Mouse (Mus musculus) embryonic facial prominence, embryonic 11.5 days (tissue): ENCODE measurements around the gene Slc30a3. TPM values are rescaled to one million over a fixed set of nuclear protein-coding genes. Genes with fewer than 3 reads are reported as not detected.
A peak's percentile ranks its signal among the peaks of the same experiment; 100 is the strongest.

Experiments
- ATAC-seq: fragments of 200-750 bp; cut with Nextera tagmentation; replicated peaks from 2 replicates; pipeline ENCODE4 v1.8.0; 2017; ENCODE audit warnings: low read depth; ENCODE audit not compliant: insufficient number of reproducible peaks, low FRiP score, low TSS enrichment
- DNase-seq: peaks from one replicate; pipeline ENCODE4 v3.0.0-alpha.2; 2015; ENCODE audit warnings: low spot score
- H3K27ac ChIP-seq: fragments of 300-500 bp; sonication (generic); replicated peaks from 2 replicates; pipeline ENCODE4 v1.5.1; 2014; ENCODE audit warnings: mild to moderate bottlenecking, low read depth, low read length, control low read depth
- H3K27me3 ChIP-seq: fragments of 300-500 bp; sonication (generic); 2 replicates; pipeline ENCODE4 v1.6.1; 2014; ENCODE audit warnings: mild to moderate bottlenecking, low read length, moderate library complexity, mixed read lengths; ENCODE audit not compliant: control insufficient read depth, insufficient read depth
- H3K36me3 ChIP-seq: fragments of 300-500 bp; sonication (generic); replicated peaks from 2 replicates; pipeline ENCODE4 v1.6.1; 2014; ENCODE audit warnings: low read depth, mild to moderate bottlenecking, low read length, moderate library complexity, mixed read lengths; ENCODE audit not compliant: control insufficient read depth, insufficient read depth
- H3K4me1 ChIP-seq: fragments of 300-500 bp; sonication (generic); 2 replicates; pipeline ENCODE4 v1.6.1; 2014; ENCODE audit warnings: low read length, mixed read lengths; ENCODE audit not compliant: control insufficient read depth, insufficient read depth
- H3K4me2 ChIP-seq: fragments of 300-500 bp; sonication (generic); 2 replicates; pipeline ENCODE4 v1.6.1; 2014; ENCODE audit warnings: low read depth, mild to moderate bottlenecking, control low read depth, low read length, moderate library complexity
- H3K4me3 ChIP-seq: fragments of 300-500 bp; sonication (generic); 2 replicates; pipeline ENCODE4 v1.5.1; 2014; ENCODE audit warnings: low read depth, low read length, control low read depth
- H3K9ac ChIP-seq: fragments of 300-500 bp; sonication (generic); replicated peaks from 2 replicates; pipeline ENCODE4 v1.6.1; 2014; ENCODE audit warnings: mild to moderate bottlenecking, control low read depth, low read length
- H3K9me3 ChIP-seq: fragments of 300-500 bp; sonication (generic); replicated peaks from 2 replicates; pipeline ENCODE4 v1.6.1; 2016; ENCODE audit warnings: mild to moderate bottlenecking, low read length, inconsistent platforms, mixed read lengths; ENCODE audit not compliant: control insufficient read depth
- WGBS: fragments of 180-500 bp; shearing (Covaris S2); extraction: QIAGEN DNeasy Blood & Tissue Kit; methylation state at CpG from one replicate; pipeline ENCODE4 v1.1.7; 2014; 5-methylcytosine and 5-hydroxymethylcytosine counted together
- polyA plus RNA-seq: library from polyadenylated mRNA; unstranded; fragments of >200 nt; fragmentation: Nextera tagmentation; extraction: Ambion mirVana; gene quantifications from 2 replicates; pipeline ENCODE4 v1.2.1, GENCODE M21; 2014

Slc30a3 gene
- polyA plus RNA-seq, 1 experiment from 2014 or later = 0.46 TPM

DNA sequence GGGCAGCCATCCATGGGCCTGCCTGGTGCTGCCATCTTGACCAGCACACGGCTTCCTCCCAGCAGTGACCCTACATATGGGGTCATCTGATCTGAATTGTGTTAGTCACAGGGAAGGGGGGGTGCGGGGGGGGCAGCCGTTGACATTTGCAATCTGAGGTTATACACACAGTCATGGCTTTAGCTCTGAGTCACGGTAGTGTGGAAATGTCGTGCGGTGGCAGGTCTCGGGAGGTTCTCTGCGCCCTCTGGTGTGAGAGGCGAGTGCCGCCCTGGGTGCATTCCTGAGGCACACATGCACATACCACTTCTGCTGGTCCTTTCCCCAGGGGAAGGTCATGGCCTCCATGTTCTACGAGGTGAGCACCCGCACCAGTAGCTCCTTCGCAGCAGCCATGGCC is 31.7 kb downstream of the Slc30a3 start:
- Histone ChIP-seq H3K27me3 (no peaks in the 10 kb centered on the region), H3K27ac (no peak overlapping the region)
- WGBS = 81% methylated on average over 13 of the region's 13 CpGs

DNA sequence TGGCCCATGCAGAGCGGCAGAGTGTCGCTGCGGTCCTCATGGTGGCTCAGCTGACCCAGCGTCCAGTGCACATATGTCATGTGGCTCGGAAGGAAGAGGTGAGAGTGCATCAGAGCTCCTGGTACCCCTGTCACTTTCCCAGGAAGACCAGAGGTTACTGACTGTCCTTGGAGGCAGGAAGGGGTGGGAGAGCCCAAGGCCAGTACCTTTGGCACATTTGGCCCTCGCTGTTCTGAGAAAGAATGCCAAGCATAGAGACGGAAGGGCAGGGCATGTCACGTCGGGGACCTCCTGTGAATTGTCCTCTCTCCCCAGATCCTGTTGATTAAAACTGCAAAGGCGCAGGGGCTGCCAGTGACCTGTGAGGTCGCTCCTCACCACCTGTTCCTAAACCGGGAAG is 34.9 kb downstream of the Slc30a3 start:
- no peak overlapping the region for H3K27ac ChIP-seq
- no peaks in the 10 kb centered on the region for H3K9me3 ChIP-seq

More for the DNA sequence above, 31.7 kb downstream of the Slc30a3 start:
- Histone ChIP-seq H3K9me3 (no peaks in the 10 kb centered on the region), H3K4me3 (no peak overlapping the region), H3K4me1 (no peaks in the 10 kb centered on the region), H3K9ac (no peak overlapping the region), H3K4me2 (no peak overlapping the region), H3K36me3 (peaks cover 16% of the 10 kb centered on the region)
- ATAC-seq = no peak
- no peak for DNase-seq

DNA sequence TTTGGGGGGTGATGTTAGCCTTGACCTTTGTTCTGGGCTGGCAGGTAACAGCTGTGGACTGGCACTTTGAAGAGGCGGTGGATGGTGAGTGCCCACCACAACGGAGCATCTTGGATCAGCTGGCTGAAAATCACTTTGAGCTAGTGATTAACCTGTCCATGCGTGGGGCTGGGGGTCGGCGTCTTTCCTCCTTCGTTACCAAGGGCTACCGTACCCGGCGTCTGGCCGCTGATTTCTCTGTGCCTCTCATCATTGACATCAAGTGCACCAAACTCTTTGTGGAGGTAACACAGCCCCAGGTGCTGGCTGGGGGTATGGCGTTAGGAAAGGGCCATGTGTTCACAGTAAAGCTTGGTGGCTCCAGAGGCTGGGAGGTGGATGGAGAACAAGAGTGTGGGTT is 36.2 kb downstream of the Slc30a3 start:
- no peaks in the 10 kb centered on the region for H3K27me3 ChIP-seq
- peaks cover 20% of the 10 kb centered on the region for H3K36me3 ChIP-seq
- 96% methylated on average over 11 of the region's 11 CpGs for WGBS
- no peak for ATAC-seq
- no peak overlapping the region for H3K4me2 ChIP-seq
- no peaks in the 10 kb centered on the region for H3K9me3 ChIP-seq
- H3K4me3 ChIP-seq = no peak overlapping the region
- DNase-seq = no peak
- H3K27ac ChIP-seq = no peak overlapping the region
- H3K4me1 ChIP-seq = no peaks in the 10 kb centered on the region
- no peak overlapping the region for H3K9ac ChIP-seq

More for the DNA sequence above, 34.9 kb downstream of the Slc30a3 start:
- H3K27me3 ChIP-seq = no peaks in the 10 kb centered on the region
- DNase-seq (no peak), ATAC-seq (no peak)
- peaks cover 23% of the 10 kb centered on the region for H3K36me3 ChIP-seq
- no peaks in the 10 kb centered on the region for H3K4me1 ChIP-seq
- H3K4me2 ChIP-seq = no peak overlapping the region
- no peak overlapping the region for H3K9ac ChIP-seq
- WGBS = 90% methylated on average over 12 of the region's 12 CpGs
- no peak overlapping the region for H3K4me3 ChIP-seq

DNA sequence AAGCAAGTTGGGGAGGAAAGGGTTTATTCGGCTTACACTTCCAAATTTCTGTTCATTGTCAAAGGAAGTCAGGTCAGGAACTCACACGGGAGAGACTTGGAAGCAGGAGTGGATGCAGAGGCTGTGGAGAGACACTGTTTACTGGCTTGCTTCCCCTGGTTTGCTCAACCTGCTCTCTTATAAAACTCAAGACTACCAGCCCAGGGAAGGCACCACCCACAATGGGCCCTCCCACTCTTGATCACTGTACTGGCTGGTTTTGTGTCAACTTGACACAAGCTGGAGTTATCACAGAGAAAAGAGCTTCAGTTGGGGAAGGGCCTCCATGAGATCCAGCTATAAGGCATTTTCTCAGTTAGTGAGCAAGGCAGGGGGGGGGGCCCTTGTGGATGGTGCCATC is 37.0 kb downstream of the Slc30a3 start:
- Histone ChIP-seq H3K4me3 (no peak overlapping the region), H3K27me3 (no peaks in the 10 kb centered on the region), H3K9ac (no peak overlapping the region), H3K4me1 (no peaks in the 10 kb centered on the region), H3K4me2 (no peak overlapping the region), H3K27ac (no peak overlapping the region), H3K36me3 (peaks cover 19% of the 10 kb centered on the region), H3K9me3 (no peaks in the 10 kb centered on the region)
- ATAC-seq (no peak), DNase-seq (no peak)
- WGBS = 83% methylated on average over 2 of the region's 2 CpGs

DNA sequence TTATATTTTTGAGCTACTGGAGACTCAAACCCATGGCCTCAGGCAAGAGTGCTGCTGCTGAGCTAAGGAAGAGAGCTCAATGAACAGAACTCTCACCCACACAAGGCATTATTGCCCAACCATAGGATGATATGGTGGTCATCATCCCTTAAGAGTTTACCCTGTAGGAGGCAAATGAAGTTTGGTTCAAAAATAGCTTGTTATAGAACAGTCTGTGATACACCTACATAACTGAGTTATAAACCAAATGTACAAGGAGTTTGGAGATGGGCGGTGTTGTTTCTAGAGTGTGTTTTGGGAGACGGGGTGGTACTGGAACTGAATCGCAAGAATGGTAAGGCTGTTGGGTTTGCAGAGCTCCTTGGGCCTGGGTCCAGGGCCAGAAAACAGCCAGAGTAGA is 38.2 kb downstream of the Slc30a3 start:
- H3K27ac ChIP-seq = no peak overlapping the region
- no peaks in the 10 kb centered on the region for H3K9me3 ChIP-seq
- ATAC-seq (no peak), DNase-seq (no peak)
- peaks cover 14% of the 10 kb centered on the region for H3K36me3 ChIP-seq
- H3K4me3 ChIP-seq = no peak overlapping the region
- no peaks in the 10 kb centered on the region for H3K27me3 ChIP-seq
- no peak overlapping the region for H3K9ac ChIP-seq
- H3K4me2 ChIP-seq = no peak overlapping the region
- 91% methylated on average over 3 of the region's 3 CpGs for WGBS
- H3K4me1 ChIP-seq = no peaks in the 10 kb centered on the region

DNA sequence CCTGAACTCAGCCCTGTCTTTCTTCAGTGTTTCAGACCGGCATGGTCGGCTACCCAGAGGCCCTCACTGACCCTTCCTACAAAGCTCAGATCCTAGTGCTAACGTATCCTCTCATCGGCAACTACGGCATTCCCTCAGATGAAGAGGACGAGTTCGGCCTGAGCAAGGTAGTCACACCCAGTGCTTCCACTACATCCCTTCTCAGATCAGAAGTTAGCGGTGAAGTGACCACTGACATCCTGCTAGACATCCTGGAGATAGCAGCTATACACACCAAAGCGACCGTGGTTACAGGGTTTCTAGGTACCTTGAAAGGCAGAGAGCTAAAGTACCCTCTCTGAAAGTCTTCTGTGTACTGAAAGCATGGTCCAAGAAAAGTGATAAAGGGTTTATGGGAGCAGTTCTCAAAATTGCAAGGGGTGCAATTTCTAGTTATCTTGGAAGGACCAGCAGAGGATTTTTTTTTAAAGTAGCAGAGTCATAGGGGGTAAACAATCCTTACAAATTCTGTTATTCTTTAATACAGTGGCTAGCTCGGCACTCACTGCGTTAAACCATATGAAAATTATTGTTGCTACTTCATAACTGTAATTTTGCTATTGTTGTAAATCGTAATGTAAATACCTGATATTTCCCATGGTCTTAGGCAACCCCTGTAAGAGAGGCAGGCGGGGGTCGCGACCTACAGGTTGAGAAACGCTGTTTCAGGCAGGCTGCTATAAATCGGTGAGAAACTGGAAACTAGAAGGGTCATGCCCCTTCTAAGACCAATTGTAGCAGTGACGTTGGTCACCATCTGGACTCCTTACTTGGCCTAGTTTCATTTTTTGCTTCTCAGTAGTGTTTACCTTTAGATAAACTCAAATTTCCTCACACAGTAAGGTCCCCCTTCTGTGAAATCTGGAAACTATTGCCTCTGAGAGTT is 52.6 kb downstream of the Slc30a3 start:
- Histone ChIP-seq H3K36me3 (no peaks in the 10 kb centered on the region), H3K27ac (peak overlapping the region; percentile 52), H3K9ac (peak overlapping the region; percentile 87), H3K27me3 (no peaks in the 10 kb centered on the region), H3K9me3 (no peaks in the 10 kb centered on the region), H3K4me3 (peak overlapping the region; percentile 65), H3K4me2 (peak overlapping the region; percentile 90), H3K4me1 (no peaks in the 10 kb centered on the region)
- DNase-seq (peak; percentile 15), ATAC-seq (no peak)
- WGBS = 16% methylated on average over 19 of the region's 19 CpGs

DNA sequence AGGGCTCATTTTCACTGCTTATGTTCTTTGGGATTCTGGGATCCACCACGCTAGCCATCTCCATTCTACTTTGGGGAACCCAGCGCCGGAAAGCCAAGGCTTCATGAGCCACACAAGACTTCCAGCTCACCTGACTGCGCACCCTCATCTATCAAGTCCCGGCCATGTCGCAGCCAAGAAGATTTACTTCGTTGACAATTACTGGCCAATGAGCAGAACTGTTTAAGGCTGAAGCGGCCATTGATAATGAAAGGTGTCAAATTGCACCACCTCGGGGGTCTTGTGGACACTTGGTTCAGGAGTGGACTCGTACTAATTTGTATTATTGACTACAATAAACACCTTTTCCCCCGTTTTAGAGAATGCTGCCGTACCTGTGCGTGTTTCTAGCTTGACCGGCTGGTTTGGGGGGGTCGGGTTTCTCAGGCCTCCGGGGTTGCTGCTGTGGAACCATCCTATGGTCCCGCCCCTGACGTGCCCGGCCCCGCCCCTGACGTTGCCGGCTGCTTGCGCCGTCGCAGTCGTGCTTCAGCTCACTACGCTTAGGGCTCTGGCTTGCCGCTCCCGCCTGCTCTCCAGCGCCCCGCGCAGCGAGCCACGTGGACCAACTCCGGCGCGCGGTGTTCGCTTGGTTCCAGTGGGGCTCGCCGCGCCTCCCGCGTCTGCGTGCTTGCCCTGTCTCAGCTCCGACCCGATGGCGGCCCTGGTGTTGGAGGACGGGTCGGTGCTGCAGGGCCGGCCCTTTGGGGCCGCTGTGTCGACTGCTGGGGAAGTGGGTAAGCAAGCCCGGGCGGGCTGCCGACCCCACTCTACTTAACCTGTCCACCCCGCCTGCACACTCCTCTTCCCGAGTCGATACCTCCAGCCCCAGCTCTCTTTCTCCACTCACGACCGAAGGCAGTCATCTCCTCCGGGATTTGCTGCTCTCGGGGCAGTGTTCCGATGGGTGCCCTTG is 53.5 kb downstream of the Slc30a3 start, which contains the start of gene Cad:
Cad (plus strand) TSS at position 520 of the 955 bp plus-strand sequence.
- peak within 1 kb of the TSS; percentile 52 for H3K27ac ChIP-seq
- under 1% methylated on average over 63 of the region's 64 CpGs for WGBS
- peak; percentile 98 for ATAC-seq

More for the DNA sequence above, 53.5 kb downstream of the Slc30a3 start, which contains the start of gene Cad:
- peak within 1 kb of the TSS; percentile 65 for H3K4me3 ChIP-seq
- no peaks in the 10 kb centered on the region for H3K4me1 ChIP-seq
- no peaks in the 10 kb centered on the region for H3K36me3 ChIP-seq
- H3K27me3 ChIP-seq = no peaks in the 10 kb centered on the region
- peak within 1 kb of the TSS; percentile 87 for H3K9ac ChIP-seq
- H3K9me3 ChIP-seq = no peaks in the 10 kb centered on the region
- DNase-seq = peak; percentile 97
- peak within 1 kb of the TSS; percentile 90 for H3K4me2 ChIP-seq
